Mouse (Mus musculus) cerebellum, postnatal 14 days (tissue): ENCODE results near the gene Asb18.
A peak's percentile ranks its signal among the peaks of the same experiment; 100 is the strongest.

Experiments
- DNase-seq, 2 experiments: peaks; one replicate each; pipeline ENCODE4 v3.0.0; 2021; ENCODE audit warnings: mixed read lengths in 2 of 2

The Asb18 gene

GRCm38 (mm10) chr1:90014446-90014845 lies at the start of gene Asb18:
TSS of gene Asb18 (minus strand) at chr1:90014666.
- DNase-seq = peak; percentile 54

- DNase-seq = peak; percentile 78 to 82
These were observed 46.1 kb upstream of the Asb18 start for GRCm38 (mm10) chr1:90060599-90060998.

GRCm38 (mm10) chr1:90060054-90060453 lies 45.6 kb upstream of the Asb18 start:
- no peak for DNase-seq

- DNase-seq = no peak
These were observed 40.5 kb upstream of the Asb18 start for GRCm38 (mm10) chr1:90054991-90055390.

- DNase-seq = peak; percentile 67 to 76
These were observed 36.9 kb upstream of the Asb18 start for GRCm38 (mm10) chr1:90051347-90051746.

GRCm38 (mm10) chr1:90050046-90050739 lies 35.7 kb upstream of the Asb18 start:
- DNase-seq = no peak

GRCm38 (mm10) chr1:90028305-90028704 lies 13.8 kb upstream of the Asb18 start:
- DNase-seq = peak; percentile 28 to 41

GRCm38 (mm10) chr1:90026945-90027344 lies 12.5 kb upstream of the Asb18 start:
- DNase-seq = peak; percentile 42 to 68

- DNase-seq = no peak
These were observed 5.9 kb upstream of the Asb18 start for GRCm38 (mm10) chr1:90020336-90020735.

GRCm38 (mm10) chr1:90018071-90018470 lies 3.6 kb upstream of the Asb18 start:
- DNase-seq = no peak

- peak in 1 of 2 experiments; percentile 40 for DNase-seq
These were observed 1.2 kb downstream of the Asb18 start for GRCm38 (mm10) chr1:90013273-90013672.

- peak in 1 of 2 experiments; percentile 35 for DNase-seq
These were observed 1.6 kb downstream of the Asb18 start for GRCm38 (mm10) chr1:90012850-90013249.

- DNase-seq = no peak
These were observed 2.3 kb downstream of the Asb18 start for GRCm38 (mm10) chr1:90012168-90012567.

GRCm38 (mm10) chr1:90010077-90010476 lies 4.4 kb downstream of the Asb18 start:
- no peak for DNase-seq

GRCm38 (mm10) chr1:90009188-90009587 lies 5.3 kb downstream of the Asb18 start:
- DNase-seq = no peak

GRCm38 (mm10) chr1:90006666-90007065 lies 7.8 kb downstream of the Asb18 start:
- DNase-seq = peak in 1 of 2 experiments; percentile 17

- no peak for DNase-seq
These were observed 13.5 kb downstream of the Asb18 start for GRCm38 (mm10) chr1:90000981-90001380.

GRCm38 (mm10) chr1:89999858-90000257 lies 14.6 kb downstream of the Asb18 start:
- no peak for DNase-seq

- no peak for DNase-seq
These were observed 15.8 kb downstream of the Asb18 start for GRCm38 (mm10) chr1:89998696-89999095.

GRCm38 (mm10) chr1:89998076-89998475 lies 16.4 kb downstream of the Asb18 start:
- DNase-seq = no peak

- DNase-seq = no peak
These were observed 22.2 kb downstream of the Asb18 start for GRCm38 (mm10) chr1:89992256-89992655.

- no peak for DNase-seq
These were observed 37.2 kb downstream of the Asb18 start for GRCm38 (mm10) chr1:89977261-89977660.

GRCm38 (mm10) chr1:89976411-89976810 lies 38.1 kb downstream of the Asb18 start:
- DNase-seq = no peak

- no peak for DNase-seq
These were observed 39.9 kb downstream of the Asb18 start for GRCm38 (mm10) chr1:89974541-89974940.

GRCm38 (mm10) chr1:89971848-89972247 lies 42.6 kb downstream of the Asb18 start:
- no peak for DNase-seq
